ENCODE assay signal across 20 mouse cellular contexts in genomic region chr6:75542247-75542700, GRCm38 (mm10).
DNase-seq lines count a peak whose midpoint lies in the region; ATAC-seq and TF ChIP-seq lines count a peak whose summit lies in the region.
"Had no signal": no experiment of that assay in that cellular context is flagged by ENCODE, and none has a peak within 500 bp of the region (broad histone marks: within the 10 kb centered on the region; RNA-seq: fewer than 3 reads in every experiment).

No protein-coding gene starts in this region.

- no peak overlapping the region for H3K4me2 ChIP-seq in kidney, embryonic 14.5 days (replicated peaks; ENCODE audit: low read depth, low read length)
- H3K4me2 ChIP-seq in neural tube, embryonic 11.5 days (ENCODE audit: low read depth): no peak overlapping the region
- no peak overlapping the region for H3K4me2 ChIP-seq in forebrain, embryonic 15.5 days (replicated peaks)
- no peak overlapping the region for H3K4me2 ChIP-seq in neural tube, embryonic 14.5 days (ENCODE audit: low read depth, low read length)
- H3K4me2 ChIP-seq in stomach, postnatal 0 days (replicated peaks; ENCODE audit: low read depth): no peak overlapping the region
- H3K4me2 ChIP-seq: heart, embryonic 15.5 days; liver, embryonic 13.5 days; lung, embryonic 15.5 days had no signal

- H3K4me3 ChIP-seq in kidney, embryonic 14.5 days (ENCODE audit: low read length): no peak overlapping the region
- H3K4me3 ChIP-seq in neural tube, embryonic 11.5 days (ENCODE audit: low read depth, low read length): no peak overlapping the region
- H3K4me3 ChIP-seq in forebrain, embryonic 15.5 days: no peak overlapping the region
- H3K4me3 ChIP-seq in neural tube, embryonic 14.5 days (ENCODE audit: low read depth, low read length): no peak overlapping the region
- no peak overlapping the region for H3K4me3 ChIP-seq in stomach, postnatal 0 days (ENCODE audit: low read depth, low read length)
- H3K4me3 ChIP-seq: heart, embryonic 15.5 days; liver, embryonic 13.5 days; lung, embryonic 15.5 days had no signal

- no peak for DNase-seq in kidney, postnatal 25 days
- DNase-seq in neural tube, embryonic 11.5 days (ENCODE audit: low spot score): no peak
- no peak for DNase-seq in neural tube, embryonic 10.5 days (ENCODE audit: extremely low spot score, low spot score)
- DNase-seq in stomach, postnatal 0 days (ENCODE audit: low spot score): no peak
- no peak for DNase-seq in testis, postnatal 14 days (ENCODE audit: low spot score)
- DNase-seq: adrenal gland, postnatal 10 days; B cell, adult 2 months; cerebellum, adult 9-10 months; heart, adult 11 months; kidney, adult 8-10 months; left cerebral cortex, postnatal 4 days; liver, embryonic 13.5 days; spleen, adult 18-20 months; thymus, postnatal 25 days had no signal

- no peak overlapping the region for H3K9ac ChIP-seq in kidney, embryonic 14.5 days (ENCODE audit: low read depth, low read length)
- H3K9ac ChIP-seq in neural tube, embryonic 11.5 days (ENCODE audit: low read length): no peak overlapping the region
- no peak overlapping the region for H3K9ac ChIP-seq in forebrain, embryonic 15.5 days (replicated peaks)
- H3K9ac ChIP-seq in neural tube, embryonic 14.5 days (replicated peaks; ENCODE audit: low read depth, low read length): no peak overlapping the region
- H3K9ac ChIP-seq in stomach, postnatal 0 days (ENCODE audit: low read length): no peak overlapping the region
- H3K9ac ChIP-seq: heart, embryonic 15.5 days; liver, embryonic 13.5 days; lung, embryonic 15.5 days had no signal

- no peak for TF ChIP-seq EP300 in stomach, postnatal 0 days (optimal IDR thresholded peaks at IDR 0.05)

- ATAC-seq in kidney, embryonic 14.5 days (ENCODE audit: low FRiP score, low TSS enrichment): peak; percentile 62; the same call in 1 of the 2 replicates
- ATAC-seq in neural tube, embryonic 11.5 days (ENCODE audit: insufficient read depth, low FRiP score, low TSS enrichment): 0 out of 2 replicates have a peak, but pooled peaks have one; percentile 27
- peak; percentile 86 for ATAC-seq in forebrain, embryonic 15.5 days (replicated peaks)
- peak; percentile 71 for ATAC-seq in neural tube, embryonic 14.5 days (ENCODE audit: low read depth)
- no peak for ATAC-seq in stomach, postnatal 0 days (ENCODE audit: low FRiP score, low TSS enrichment)

- TF ChIP-seq CTCF in stomach, postnatal 0 days (IDR thresholded peaks at IDR 0.05; ENCODE audit: low read depth): no peak

- 0 out of 2 replicates have a peak, but pooled peaks cover 3% of the 10 kb centered on the region for H3K4me1 ChIP-seq in kidney, embryonic 14.5 days (ENCODE audit: control insufficient read depth, insufficient read depth, low read length)
- H3K4me1 ChIP-seq in neural tube, embryonic 11.5 days (ENCODE audit: control insufficient read depth, insufficient read depth, low read length): no peaks in the 10 kb centered on the region
- H3K4me1 ChIP-seq in forebrain, embryonic 15.5 days: peaks cover 7% of the 10 kb centered on the region
- no peaks in the 10 kb centered on the region for H3K4me1 ChIP-seq in neural tube, embryonic 14.5 days (ENCODE audit: control insufficient read depth, insufficient read depth, low read length)
- H3K4me1 ChIP-seq in stomach, postnatal 0 days (replicated peaks; ENCODE audit: control insufficient read depth, insufficient read depth): no peaks in the 10 kb centered on the region
- H3K4me1 ChIP-seq: heart, embryonic 15.5 days; liver, embryonic 13.5 days; lung, embryonic 15.5 days had no signal

- no peaks in the 10 kb centered on the region for H3K9me3 ChIP-seq in kidney, embryonic 14.5 days (ENCODE audit: control insufficient read depth, low read length)
- no peaks in the 10 kb centered on the region for H3K9me3 ChIP-seq in neural tube, embryonic 11.5 days (ENCODE audit: control insufficient read depth, low read length)
- H3K9me3 ChIP-seq in forebrain, embryonic 15.5 days: no peaks in the 10 kb centered on the region
- no peaks in the 10 kb centered on the region for H3K9me3 ChIP-seq in neural tube, embryonic 14.5 days (ENCODE audit: control insufficient read depth, low read length)
- H3K9me3 ChIP-seq in stomach, postnatal 0 days (ENCODE audit: control insufficient read depth, low read length): no peaks in the 10 kb centered on the region
- H3K9me3 ChIP-seq: heart, embryonic 15.5 days; liver, embryonic 13.5 days; lung, embryonic 15.5 days had no signal

- no peaks in the 10 kb centered on the region for H3K36me3 ChIP-seq in kidney, embryonic 14.5 days (ENCODE audit: control insufficient read depth, insufficient read depth, low read length)
- no peaks in the 10 kb centered on the region for H3K36me3 ChIP-seq in neural tube, embryonic 11.5 days (ENCODE audit: control insufficient read depth, insufficient read depth, low read length)
- no peaks in the 10 kb centered on the region for H3K36me3 ChIP-seq in forebrain, embryonic 15.5 days
- no peaks in the 10 kb centered on the region for H3K36me3 ChIP-seq in neural tube, embryonic 14.5 days (ENCODE audit: control insufficient read depth, insufficient read depth, low read length)
- H3K36me3 ChIP-seq in stomach, postnatal 0 days (ENCODE audit: control insufficient read depth, insufficient read depth, low read length): no peaks in the 10 kb centered on the region
- H3K36me3 ChIP-seq: heart, embryonic 15.5 days; liver, embryonic 13.5 days; lung, embryonic 15.5 days had no signal

- no peak overlapping the region for H3K27ac ChIP-seq in kidney, embryonic 14.5 days (ENCODE audit: low read depth, low read length)
- no peak overlapping the region for H3K27ac ChIP-seq in neural tube, embryonic 11.5 days (ENCODE audit: low read depth, low read length)
- 0 out of 2 replicates have a peak overlapping the region, but pooled peaks have one; percentile 3 for H3K27ac ChIP-seq in forebrain, embryonic 15.5 days (replicated peaks)
- no peak overlapping the region for H3K27ac ChIP-seq in neural tube, embryonic 14.5 days (ENCODE audit: low read depth, low read length)
- H3K27ac ChIP-seq in stomach, postnatal 0 days (replicated peaks): no peak overlapping the region
- H3K27ac ChIP-seq: heart, embryonic 15.5 days; liver, embryonic 13.5 days; lung, embryonic 15.5 days; macrophage had no signal

- 11% methylated on average over 1 of the region's 1 CpGs for WGBS in kidney, embryonic 14.5 days
- WGBS in neural tube, embryonic 11.5 days: 44% methylated on average over 1 of the region's 1 CpGs
- WGBS in forebrain, embryonic 15.5 days: 3% methylated on average over 1 of the region's 1 CpGs
- WGBS in neural tube, embryonic 14.5 days: 29% methylated on average over 1 of the region's 1 CpGs
- WGBS in stomach, postnatal 0 days: 62% methylated on average over 1 of the region's 1 CpGs

- no peaks in the 10 kb centered on the region for H3K27me3 ChIP-seq in kidney, embryonic 14.5 days (ENCODE audit: control insufficient read depth, insufficient read depth, low read length)
- no peaks in the 10 kb centered on the region for H3K27me3 ChIP-seq in neural tube, embryonic 11.5 days (ENCODE audit: control insufficient read depth, insufficient read depth, low read length)
- no peaks in the 10 kb centered on the region for H3K27me3 ChIP-seq in forebrain, embryonic 15.5 days
- H3K27me3 ChIP-seq in neural tube, embryonic 14.5 days (ENCODE audit: control insufficient read depth, insufficient read depth, low read length): no peaks in the 10 kb centered on the region
- no peaks in the 10 kb centered on the region for H3K27me3 ChIP-seq in stomach, postnatal 0 days (ENCODE audit: control insufficient read depth, insufficient read depth, low read length)
- H3K27me3 ChIP-seq: heart, embryonic 15.5 days; liver, embryonic 13.5 days; lung, embryonic 15.5 days had no signal
